Mouse (Mus musculus) cerebellum, adult 2 months (tissue): ENCODE measurements at regions not wholly inside any gene's neighbourhood (a gene's known extent, or its start where the extent isn't known, plus 50 kb on each side); places are given as distances from the start of the nearest gene placed in this dataset.

ENCODE experiments used
- CTCF ChIP-seq: fragments of 200-500 bp; IDR thresholded peaks from 2 replicates; pipeline ENCODE4 v1.5.1; 2011; ENCODE audit warnings: low read depth, mild to moderate bottlenecking, control low read depth, low read length, moderate library complexity, borderline replicate concordance; ENCODE audit not compliant: insufficient read depth
- POLR2A ChIP-seq: fragments of 200-500 bp; IDR thresholded peaks from 2 replicates; pipeline ENCODE4 v1.6.1; 2011; ENCODE audit warnings: low read length, control low read depth, borderline replicate concordance; ENCODE audit not compliant: insufficient read depth

DNA sequence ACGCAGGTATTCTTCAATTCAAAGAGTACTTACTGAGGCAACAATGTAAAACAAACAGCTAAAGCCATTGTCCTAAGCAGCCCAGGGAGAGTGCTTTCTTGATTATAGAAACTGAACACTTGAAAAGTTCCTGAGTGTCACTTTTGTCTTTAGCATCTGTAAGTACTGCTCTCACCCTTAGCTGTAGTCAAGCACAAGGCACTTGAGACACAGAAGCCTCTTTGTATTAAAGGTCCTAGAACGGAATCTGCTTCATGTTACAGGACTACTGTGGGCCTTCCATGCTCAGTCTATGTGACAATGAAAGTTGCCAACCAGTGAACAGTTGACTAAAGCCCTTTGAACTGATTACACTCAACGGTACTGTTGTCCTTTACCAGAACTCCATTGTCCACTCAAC, 450.6 kb downstream of the Cenpc1 start:
- TF ChIP-seq CTCF: no peak
- no peak for TF ChIP-seq POLR2A
